Mouse (Mus musculus) right cerebral cortex, postnatal 4 days (tissue): Measurements from ENCODE around the gene Olfr1351.
"Not testable (repeated sequence)": the region's sequence is repeated elsewhere in the genome, so short reads cannot be mapped to it uniquely, and the experiment has no call there.

Experiments
- DNase-seq: peaks from one replicate; pipeline ENCODE4 v3.0.0-alpha.2; 2022

Gene Olfr1351

GRCm38 (mm10) chr10:79012172-79012571 lies at the start of gene Olfr1351:
Gene Olfr1351, plus strand, starts transcription at chr10:79012472.
- no peak for DNase-seq

DNA sequence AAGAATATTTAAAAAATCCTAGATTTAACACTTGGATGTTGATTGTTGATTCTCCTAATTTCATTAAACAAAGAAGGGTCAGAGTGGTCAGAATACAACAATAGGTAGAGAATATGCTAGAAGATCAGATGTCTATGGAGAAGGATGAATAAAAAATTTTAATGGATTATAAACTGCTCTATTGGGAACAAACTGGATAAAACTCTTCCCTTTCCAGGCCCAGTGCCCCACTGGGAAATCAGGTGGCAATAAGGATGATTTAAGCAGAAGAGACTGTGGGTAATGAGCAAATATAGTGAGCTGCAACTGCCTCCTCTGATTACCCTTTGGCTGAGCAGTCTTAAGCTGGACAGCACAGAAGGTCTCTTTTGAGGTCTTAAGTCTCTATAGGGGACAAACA lies 49.3 kb upstream of the Olfr1351 start, which contains the start of gene Olfr1353:
TSS of gene Olfr1353 (plus strand) at position 301 of the 400 bp plus-strand sequence.
- DNase-seq = not testable (repeated sequence)

GRCm38 (mm10) chr10:78980750-78981149 lies 31.5 kb upstream of the Olfr1351 start, which contains the start of gene Olfr1352:
Gene Olfr1352, plus strand, starts transcription at chr10:78981050.
- no peak for DNase-seq

DNA sequence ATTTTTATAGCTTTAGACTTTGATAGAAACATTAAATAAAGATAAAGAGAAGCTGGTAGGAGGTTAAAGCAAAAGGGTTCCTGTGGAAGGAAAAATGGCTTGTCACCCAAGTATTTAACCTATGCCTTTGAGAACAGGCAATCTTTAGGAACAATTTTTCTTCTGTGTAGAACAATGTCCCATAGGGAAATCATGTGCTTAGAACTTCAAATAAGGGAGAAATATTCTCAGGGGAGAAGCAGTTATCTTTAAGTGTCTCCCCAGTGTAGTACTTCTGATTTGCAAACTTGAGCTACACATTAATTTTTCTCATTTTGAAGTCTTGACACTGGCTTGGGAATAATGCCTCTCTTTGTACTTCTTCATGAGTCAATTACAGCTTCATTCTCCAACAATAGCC lies 16.2 kb downstream of the Olfr1351 start, which contains the start of gene Olfr57:
TSS of gene Olfr57 (plus strand) at position 301 of the 400 bp plus-strand sequence.
- no peak for DNase-seq

GRCm38 (mm10) chr10:79042457-79042856 lies 30.2 kb downstream of the Olfr1351 start:
- DNase-seq = not testable (repeated sequence)

DNA sequence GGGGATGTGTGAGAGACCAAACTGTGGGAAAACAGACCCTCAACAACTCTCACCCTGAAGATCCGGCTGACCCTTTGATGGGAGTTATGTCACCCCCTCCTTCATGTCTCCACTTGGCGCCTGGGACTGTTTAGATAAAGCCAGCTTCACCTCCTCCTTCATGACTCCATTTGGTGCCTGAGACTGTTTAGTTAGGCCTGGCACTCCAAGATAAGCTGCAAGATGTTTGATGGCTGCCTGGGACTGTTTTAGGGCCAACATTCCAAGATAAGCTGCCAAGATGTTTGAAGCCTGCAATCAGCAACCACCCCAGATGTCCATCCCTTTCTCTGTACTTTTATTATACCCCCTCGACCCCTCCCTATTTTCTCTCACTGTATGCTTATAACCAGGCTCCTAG lies 45.1 kb downstream of the Olfr1351 start:
- DNase-seq = not testable (repeated sequence)
